Mouse (Mus musculus): ENCODE data around the gene Dis3l2. TPM values are rescaled to one million over a fixed set of nuclear protein-coding genes. Genes with fewer than 3 reads are reported as not detected.

Gene Dis3l2
- polyA plus RNA-seq, 1 experiment from 2014 or later, result 34.7 TPM

DNA sequence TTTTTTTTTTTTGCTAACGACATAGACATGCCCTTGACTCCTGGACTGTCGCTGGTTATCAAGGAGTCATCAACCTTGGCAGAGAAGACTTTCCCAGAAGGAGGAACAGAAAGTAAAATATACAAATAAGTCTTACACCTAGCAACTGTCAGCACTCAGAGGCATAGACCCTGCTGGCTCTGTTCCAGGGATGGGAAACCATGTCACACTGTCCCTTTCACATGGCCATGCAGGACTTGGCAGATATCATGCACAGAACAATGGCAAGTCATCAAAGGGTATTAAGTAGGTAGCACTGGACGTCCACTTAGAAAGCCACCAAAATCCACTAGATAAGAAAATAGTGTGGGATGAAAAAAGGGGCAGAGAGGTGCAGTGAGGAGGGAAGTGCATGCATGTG, 46.5 kb downstream of the Dis3l2 start:
- H3K4me3 ChIP-seq, result no peak overlapping the region
- no peaks in the 10 kb centered on the region for H3K9me3 ChIP-seq (replicated peaks)
- H3K4me1 ChIP-seq, result peaks cover 6% of the 10 kb centered on the region
- H3K27ac ChIP-seq, result no peak overlapping the region
- 89% methylated on average over 3 of the region's 3 CpGs for WGBS
- no peaks in the 10 kb centered on the region for H3K27me3 ChIP-seq (ENCODE audit: low read depth, poor library complexity, severe bottlenecking)
- DNase-seq (ENCODE audit: low spot score), result no peak
- peaks cover 36% of the 10 kb centered on the region for H3K36me3 ChIP-seq

DNA sequence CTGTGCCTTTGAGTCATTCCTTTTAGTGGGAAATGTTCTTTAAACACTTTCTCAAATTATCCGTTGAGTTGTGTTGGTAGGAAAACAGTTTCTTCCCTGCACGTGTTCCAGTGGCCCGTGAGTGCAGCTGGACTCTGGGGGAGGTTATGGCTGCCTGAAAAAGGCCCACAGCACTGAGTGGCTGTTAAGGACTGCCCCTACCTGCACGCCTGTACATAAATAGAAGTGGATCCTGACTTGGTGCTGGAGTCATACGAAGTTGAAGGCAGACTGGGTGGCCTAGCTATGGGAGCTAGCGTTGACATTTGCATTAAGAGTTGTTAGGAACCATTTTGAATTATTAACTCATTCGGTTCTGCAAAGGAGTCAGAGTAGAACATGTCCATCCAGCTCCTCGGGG, 49.8 kb downstream of the Dis3l2 start:
- Histone ChIP-seq H3K4me1 (peaks cover 6% of the 10 kb centered on the region), H3K36me3 (peaks cover 12% of the 10 kb centered on the region), H3K4me3 (no peak overlapping the region), H3K27me3 (ENCODE audit: low read depth, poor library complexity, severe bottlenecking) (no peaks in the 10 kb centered on the region), H3K27ac (no peak overlapping the region), H3K9me3 (replicated peaks) (no peaks in the 10 kb centered on the region)
- 78% methylated on average over 8 of the region's 8 CpGs for WGBS
- no peak for DNase-seq (ENCODE audit: low spot score)

DNA sequence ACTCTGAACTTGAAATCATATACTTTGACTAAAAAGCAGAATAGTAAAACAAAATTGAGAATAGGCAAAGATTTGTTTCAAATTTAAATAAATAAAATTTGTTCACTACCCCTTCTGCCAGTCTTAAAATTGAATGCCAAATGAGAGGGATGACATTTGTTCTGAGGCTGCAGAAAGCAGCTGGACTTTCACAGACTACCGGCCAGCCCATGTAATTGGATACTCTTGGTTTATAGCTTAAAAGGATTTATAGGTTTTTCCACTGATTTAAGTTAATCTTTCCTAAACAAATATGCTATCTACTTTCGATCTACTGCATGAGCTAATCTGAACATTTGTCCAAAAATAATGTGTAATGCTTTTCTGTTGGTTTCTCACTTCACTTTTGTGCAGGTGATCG, 50.7 kb downstream of the Dis3l2 start:
- H3K4me3 ChIP-seq, result no peak overlapping the region
- H3K36me3 ChIP-seq, result peaks cover 8% of the 10 kb centered on the region
- 65% methylated on average over 3 of the region's 3 CpGs for WGBS
- H3K27ac ChIP-seq, result no peak overlapping the region
- no peak for DNase-seq (ENCODE audit: low spot score)
- peaks cover 6% of the 10 kb centered on the region for H3K4me1 ChIP-seq
- no peaks in the 10 kb centered on the region for H3K9me3 ChIP-seq (replicated peaks)
- no peaks in the 10 kb centered on the region for H3K27me3 ChIP-seq (ENCODE audit: low read depth, poor library complexity, severe bottlenecking)

DNA sequence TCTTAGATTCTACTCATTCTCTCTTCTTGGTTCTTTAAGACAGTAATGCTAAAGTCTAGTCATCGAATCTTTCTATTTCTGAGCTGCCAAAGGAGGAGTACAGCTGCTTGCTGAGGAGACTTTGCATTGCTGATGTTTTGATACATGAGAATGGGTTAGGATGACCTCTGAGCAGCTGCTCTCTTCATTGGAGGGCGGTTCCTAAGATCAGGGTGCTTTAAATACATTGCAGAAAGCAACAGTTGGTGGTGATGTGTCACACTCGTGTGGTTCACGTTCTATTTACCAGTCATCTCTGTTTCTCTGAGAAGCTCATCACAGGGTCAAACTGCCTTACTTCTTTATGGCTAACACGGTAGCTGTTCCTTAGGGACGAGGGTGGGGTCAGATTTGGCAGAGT, 54.5 kb downstream of the Dis3l2 start:
- peaks cover 6% of the 10 kb centered on the region for H3K4me1 ChIP-seq
- H3K27me3 ChIP-seq (ENCODE audit: low read depth, poor library complexity, severe bottlenecking), result no peaks in the 10 kb centered on the region
- H3K9me3 ChIP-seq (replicated peaks), result no peaks in the 10 kb centered on the region
- peaks cover 15% of the 10 kb centered on the region; the same call in 1 of the 2 replicates for H3K36me3 ChIP-seq
- DNase-seq (ENCODE audit: low spot score), result no peak
- H3K4me3 ChIP-seq, result no peak overlapping the region
- H3K27ac ChIP-seq, result no peak overlapping the region
- 87% methylated on average over 6 of the region's 6 CpGs for WGBS

DNA sequence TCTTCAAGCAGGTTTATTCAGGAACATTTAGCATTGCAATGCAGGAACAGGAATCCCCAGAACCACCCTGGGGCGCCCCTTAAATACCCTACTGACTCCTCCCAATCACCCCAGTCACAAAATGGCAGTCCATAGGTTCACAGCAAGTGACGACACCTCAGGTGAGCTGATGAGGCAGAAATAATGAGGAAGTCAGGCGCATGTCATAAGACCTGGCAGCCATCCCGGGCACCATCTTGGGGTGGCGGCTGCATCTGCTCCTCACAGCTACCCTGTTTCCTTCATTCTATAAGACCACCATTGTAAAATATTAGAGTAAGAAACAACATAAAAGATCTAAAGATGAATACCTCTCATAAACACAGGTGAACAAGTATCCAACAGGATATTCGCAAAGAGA, 58.6 kb downstream of the Dis3l2 start:
- 93% methylated on average over 6 of the region's 6 CpGs for WGBS
- H3K9me3 ChIP-seq (replicated peaks), result no peaks in the 10 kb centered on the region
- DNase-seq (ENCODE audit: low spot score), result no peak
- H3K4me3 ChIP-seq, result no peak overlapping the region
- H3K4me1 ChIP-seq, result no peaks in the 10 kb centered on the region
- H3K36me3 ChIP-seq, result peaks cover 25% of the 10 kb centered on the region
- H3K27ac ChIP-seq, result no peak overlapping the region
- H3K27me3 ChIP-seq (ENCODE audit: low read depth, poor library complexity, severe bottlenecking), result no peaks in the 10 kb centered on the region

DNA sequence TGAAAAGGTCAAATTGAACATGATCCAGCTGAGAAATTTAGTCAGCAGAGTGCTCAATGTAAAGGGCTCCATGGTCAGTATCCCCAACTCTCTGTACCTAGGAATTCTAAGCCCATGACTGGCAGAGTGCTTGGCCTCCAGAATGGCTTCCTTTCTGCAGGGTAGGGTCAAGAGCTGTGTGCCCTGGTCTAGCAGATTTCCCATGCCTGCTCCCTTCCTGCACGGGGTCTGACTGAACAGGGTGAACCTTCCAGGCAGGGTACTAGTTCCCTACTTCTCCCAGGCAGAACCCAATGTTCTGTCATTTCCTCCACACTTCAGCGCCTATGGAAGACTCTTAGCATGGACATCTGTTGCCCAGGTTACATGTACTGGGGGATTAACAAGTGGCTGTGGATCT, 97.6 kb downstream of the Dis3l2 start:
- WGBS, result 90% methylated on average over 2 of the region's 2 CpGs
- H3K27ac ChIP-seq, result no peak overlapping the region
- DNase-seq (ENCODE audit: low spot score), result no peak

DNA sequence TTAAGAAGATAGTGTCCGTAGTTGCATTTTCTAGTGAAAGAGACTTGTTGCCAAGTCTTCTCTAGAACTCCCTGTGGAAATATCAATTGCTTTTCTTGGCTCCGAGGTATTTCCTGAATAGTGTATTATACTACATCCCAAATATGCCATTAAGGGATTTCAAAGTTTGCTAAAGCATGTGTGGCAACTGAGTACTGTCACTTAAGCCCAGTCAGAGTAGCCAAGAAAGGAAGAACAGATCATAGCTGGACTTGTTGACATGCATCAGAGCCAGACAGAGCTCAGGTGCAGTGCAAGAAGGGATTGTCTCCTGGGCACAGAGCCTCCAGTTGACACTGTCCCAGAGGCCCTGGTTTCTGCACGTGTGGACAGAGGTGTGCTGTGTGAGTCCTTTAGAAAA, 108.1 kb downstream of the Dis3l2 start:
- no peaks in the 10 kb centered on the region for H3K4me1 ChIP-seq
- H3K27ac ChIP-seq, result no peak overlapping the region
- no peaks in the 10 kb centered on the region for H3K9me3 ChIP-seq (replicated peaks)
- H3K27me3 ChIP-seq (ENCODE audit: low read depth, poor library complexity, severe bottlenecking), result no peaks in the 10 kb centered on the region
- 80% methylated on average over 3 of the region's 3 CpGs for WGBS
- no peak for DNase-seq (ENCODE audit: low spot score)
- H3K36me3 ChIP-seq, result peaks cover 4% of the 10 kb centered on the region; the same call in 1 of the 2 replicates
- no peak overlapping the region for H3K4me3 ChIP-seq

More for the DNA sequence above, 97.6 kb downstream of the Dis3l2 start:
- H3K4me1 ChIP-seq, result no peaks in the 10 kb centered on the region
- no peaks in the 10 kb centered on the region for H3K27me3 ChIP-seq (ENCODE audit: low read depth, poor library complexity, severe bottlenecking)
- H3K4me3 ChIP-seq, result no peak overlapping the region
- H3K36me3 ChIP-seq, result no peaks in the 10 kb centered on the region
- H3K9me3 ChIP-seq (replicated peaks), result no peaks in the 10 kb centered on the region

DNA sequence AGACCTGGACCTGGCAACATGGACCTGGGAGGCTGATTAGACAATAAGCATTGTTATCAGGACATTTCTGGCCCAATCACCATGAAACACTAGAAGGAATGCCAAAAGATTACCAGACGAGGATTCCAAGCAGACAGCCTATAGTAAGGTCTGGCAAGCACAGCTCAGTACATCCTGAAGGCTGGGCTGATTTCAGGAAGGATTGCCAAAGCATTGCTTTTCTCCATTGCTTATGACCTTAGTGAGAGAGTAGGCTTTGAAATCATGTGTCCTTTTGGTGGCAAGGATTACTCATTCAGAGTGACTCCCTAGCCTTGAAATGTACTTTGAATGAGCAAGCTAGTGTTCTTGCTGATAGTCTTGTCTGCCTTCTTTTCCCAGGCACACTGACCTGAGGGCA, 118.7 kb downstream of the Dis3l2 start:
- H3K27ac ChIP-seq, result no peak overlapping the region
- no peaks in the 10 kb centered on the region for H3K4me1 ChIP-seq
- H3K36me3 ChIP-seq, result peaks cover 4% of the 10 kb centered on the region; the same call in 1 of the 2 replicates
- H3K27me3 ChIP-seq (ENCODE audit: low read depth, poor library complexity, severe bottlenecking), result no peaks in the 10 kb centered on the region
- WGBS, result 77% methylated on average over 1 of the region's 1 CpGs
- H3K9me3 ChIP-seq (replicated peaks), result no peaks in the 10 kb centered on the region
- no peak for DNase-seq (ENCODE audit: low spot score)
- no peak overlapping the region for H3K4me3 ChIP-seq

DNA sequence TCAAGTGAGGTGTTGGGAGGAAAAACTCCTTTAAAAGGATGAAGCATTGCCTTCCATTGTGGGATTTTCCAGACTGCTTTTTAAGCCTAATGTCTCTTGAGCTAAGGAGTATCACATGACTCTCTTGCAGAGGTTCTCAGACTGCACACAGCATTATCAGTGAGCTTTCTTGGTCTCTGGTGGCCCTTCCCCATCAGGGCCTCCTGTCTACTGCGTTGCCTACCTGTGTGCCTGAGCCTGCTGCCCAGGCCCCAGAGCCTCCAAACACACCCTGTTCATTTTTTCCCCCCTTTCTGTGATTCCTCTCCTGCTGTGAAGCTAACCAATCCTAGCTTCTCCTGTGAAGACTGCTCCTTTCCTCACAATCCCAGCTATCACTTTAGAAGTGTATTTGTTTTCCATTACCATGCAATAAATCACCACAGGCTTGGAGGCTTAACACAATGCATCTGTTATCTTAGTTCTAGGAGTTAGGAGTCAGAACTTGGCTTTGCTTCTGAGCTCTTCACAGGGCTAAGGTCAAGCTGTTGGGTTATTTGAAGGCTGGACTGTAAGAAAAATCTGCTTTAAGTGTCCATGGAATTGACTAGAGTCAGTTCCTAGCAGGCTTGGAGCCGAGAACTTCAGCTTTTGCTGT, 130.9 kb downstream of the Dis3l2 start:
- no peak for DNase-seq (ENCODE audit: low spot score)
- WGBS, result 56% methylated on average over 2 of the region's 2 CpGs
- Histone ChIP-seq H3K9me3 (replicated peaks) (no peaks in the 10 kb centered on the region), H3K4me3 (no peak overlapping the region), H3K27ac (no peak overlapping the region), H3K4me1 (peaks cover 11% of the 10 kb centered on the region), H3K36me3 (no peaks in the 10 kb centered on the region; the same call in 1 of the 2 replicates), H3K27me3 (ENCODE audit: low read depth, poor library complexity, severe bottlenecking) (no peaks in the 10 kb centered on the region)

DNA sequence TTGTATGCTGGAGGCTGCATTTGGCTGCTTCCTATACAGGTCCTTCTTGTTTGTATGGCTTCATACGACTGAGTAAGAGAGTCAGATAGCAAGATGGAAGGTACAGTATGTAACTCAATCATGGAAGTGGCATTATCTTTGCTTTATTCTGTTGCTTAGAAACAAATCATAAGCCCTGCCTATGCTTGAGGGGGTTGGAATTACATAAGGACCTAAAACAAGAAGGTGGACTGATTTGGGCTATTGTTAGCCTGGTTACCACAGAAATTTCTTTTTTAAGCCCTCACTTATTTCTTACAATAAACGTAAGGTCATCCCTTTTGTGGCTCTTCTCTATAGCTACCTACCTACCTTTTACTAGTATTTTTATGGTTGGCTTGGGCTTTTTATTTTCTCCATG, 131.4 kb downstream of the Dis3l2 start:
- peaks cover 11% of the 10 kb centered on the region for H3K4me1 ChIP-seq
- DNase-seq (ENCODE audit: low spot score), result no peak
- WGBS, result 81% methylated on average over 2 of the region's 2 CpGs

DNA sequence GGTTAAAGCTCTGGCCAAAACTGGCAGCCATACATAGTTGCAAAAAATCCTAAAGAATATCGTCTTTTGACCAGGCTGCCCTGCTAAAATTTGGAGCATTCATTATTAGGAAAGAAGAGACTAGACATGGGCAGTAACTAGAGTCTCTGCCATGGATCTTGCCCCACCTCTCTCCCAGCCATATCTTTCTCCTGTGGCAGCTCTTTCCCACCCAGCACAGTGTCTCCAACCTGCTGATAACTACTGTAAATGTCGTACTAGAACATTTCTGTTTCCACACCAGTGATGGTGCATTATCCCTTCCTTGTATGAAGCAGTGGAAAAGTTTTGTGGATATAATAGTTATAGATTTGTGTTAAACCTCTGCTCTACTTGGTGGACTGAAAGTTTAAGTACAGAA, 147.1 kb downstream of the Dis3l2 start:
- H3K4me3 ChIP-seq, result no peak overlapping the region
- H3K4me1 ChIP-seq, result no peaks in the 10 kb centered on the region
- no peaks in the 10 kb centered on the region for H3K9me3 ChIP-seq (replicated peaks)
- DNase-seq (ENCODE audit: low spot score), result no peak
- WGBS, result 94% methylated on average over 2 of the region's 2 CpGs
- no peaks in the 10 kb centered on the region for H3K27me3 ChIP-seq (ENCODE audit: low read depth, poor library complexity, severe bottlenecking)
- H3K27ac ChIP-seq, result no peak overlapping the region
- H3K36me3 ChIP-seq, result no peaks in the 10 kb centered on the region

More for the DNA sequence above, 131.4 kb downstream of the Dis3l2 start:
- H3K9me3 ChIP-seq (replicated peaks), result no peaks in the 10 kb centered on the region
- H3K4me3 ChIP-seq, result no peak overlapping the region
- H3K36me3 ChIP-seq, result no peaks in the 10 kb centered on the region; the same call in 1 of the 2 replicates
- H3K27me3 ChIP-seq (ENCODE audit: low read depth, poor library complexity, severe bottlenecking), result no peaks in the 10 kb centered on the region
- H3K27ac ChIP-seq, result no peak overlapping the region

DNA sequence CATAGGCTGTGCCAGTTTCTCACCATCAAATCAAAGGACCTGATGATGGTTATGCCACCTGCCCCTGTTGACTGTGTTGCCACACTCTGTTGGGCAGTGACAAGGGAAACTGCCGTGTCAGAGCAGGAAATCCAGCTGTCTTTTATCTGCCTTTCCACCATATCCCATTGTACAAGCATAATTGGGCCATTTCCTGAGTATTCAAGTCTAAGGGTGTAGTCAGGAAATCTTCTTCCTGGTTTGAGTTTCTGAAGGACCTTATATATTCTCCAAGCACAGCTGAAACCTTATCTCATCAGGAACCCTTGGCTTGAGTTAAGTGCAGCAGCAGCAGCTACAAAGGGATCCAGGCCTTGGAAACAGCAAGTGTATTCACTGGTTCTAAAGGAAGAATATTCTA, 155.3 kb downstream of the Dis3l2 start:
- WGBS, result 76% methylated on average over 1 of the region's 1 CpGs
- H3K27me3 ChIP-seq (ENCODE audit: low read depth, poor library complexity, severe bottlenecking), result no peaks in the 10 kb centered on the region
- DNase-seq (ENCODE audit: low spot score), result no peak

DNA sequence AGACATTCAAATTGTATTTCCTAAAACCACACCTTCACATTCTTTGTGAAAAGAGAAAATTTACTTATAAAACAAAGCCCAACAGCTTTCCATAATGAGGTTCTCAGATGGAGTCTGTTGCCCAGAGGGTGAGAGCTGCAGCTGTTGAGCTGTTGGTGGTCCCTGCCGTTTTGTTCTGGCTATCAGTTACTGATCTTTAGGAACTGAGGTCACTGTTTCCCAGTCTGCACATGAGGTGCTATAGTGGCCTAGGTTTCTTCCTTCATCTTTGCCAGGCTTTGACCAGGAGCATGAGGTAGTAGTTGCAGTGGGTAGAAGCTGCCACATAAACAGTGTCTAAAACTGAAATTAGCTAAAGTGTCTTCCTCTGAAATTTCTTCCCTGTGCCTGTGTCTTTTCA, 155.8 kb downstream of the Dis3l2 start:
- Histone ChIP-seq H3K36me3 (peaks cover 17% of the 10 kb centered on the region; the same call in 1 of the 2 replicates), H3K4me1 (no peaks in the 10 kb centered on the region), H3K9me3 (replicated peaks) (no peaks in the 10 kb centered on the region), H3K27me3 (ENCODE audit: low read depth, poor library complexity, severe bottlenecking) (no peaks in the 10 kb centered on the region), H3K4me3 (no peak overlapping the region), H3K27ac (no peak overlapping the region)
- WGBS, result 57% methylated on average over 1 of the region's 1 CpGs
- DNase-seq (ENCODE audit: low spot score), result no peak

More for the DNA sequence above, 155.3 kb downstream of the Dis3l2 start:
- Histone ChIP-seq H3K9me3 (replicated peaks) (no peaks in the 10 kb centered on the region), H3K36me3 (peaks cover 17% of the 10 kb centered on the region; the same call in 1 of the 2 replicates), H3K4me1 (no peaks in the 10 kb centered on the region), H3K27ac (no peak overlapping the region), H3K4me3 (no peak overlapping the region)

DNA sequence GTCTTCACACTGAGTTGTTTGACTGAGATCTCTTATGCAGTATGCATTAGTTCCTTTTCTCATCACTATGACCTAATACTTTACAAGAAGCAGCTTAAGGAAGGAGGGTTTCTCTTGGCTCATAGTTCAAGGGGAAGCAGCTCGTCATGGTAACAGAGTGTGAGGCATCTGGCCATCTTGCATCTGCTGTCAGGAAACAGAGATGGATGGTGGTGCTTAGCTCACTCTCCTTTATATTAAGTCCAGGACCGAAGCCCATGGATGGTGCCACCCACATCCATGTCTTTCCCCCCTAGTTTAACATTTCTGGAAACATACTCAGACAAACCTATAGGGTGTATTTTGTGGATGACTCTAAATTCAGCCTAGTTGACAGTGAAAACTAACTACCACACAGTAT, 170.1 kb downstream of the Dis3l2 start:
- DNase-seq (ENCODE audit: low spot score), result no peak
- H3K9me3 ChIP-seq (replicated peaks), result no peaks in the 10 kb centered on the region
- H3K27me3 ChIP-seq (ENCODE audit: low read depth, poor library complexity, severe bottlenecking), result no peaks in the 10 kb centered on the region
- H3K4me1 ChIP-seq, result no peaks in the 10 kb centered on the region
- H3K4me3 ChIP-seq, result no peak overlapping the region
- 0 out of 2 replicates have a peak, but pooled peaks cover 9% of the 10 kb centered on the region for H3K36me3 ChIP-seq
- H3K27ac ChIP-seq, result no peak overlapping the region
- WGBS, result 61% methylated on average over 2 of the region's 2 CpGs
